Mouse (Mus musculus): ENCODE measurements around the gene Ccdc71.

The Ccdc71 gene

GRCm38 (mm10) chr9:108460319-108461178 is at the start of gene Ccdc71:
Ccdc71 (plus strand) TSS chr9:108460527.
- DNase-seq (ENCODE audit: low read depth, low spot score), result peak; percentile 87

- DNase-seq (ENCODE audit: low read depth, low spot score), result no peak
Observed at GRCm38 (mm10) chr9:108411381-108411942, 48.9 kb upstream of the Ccdc71 start.

DNA sequence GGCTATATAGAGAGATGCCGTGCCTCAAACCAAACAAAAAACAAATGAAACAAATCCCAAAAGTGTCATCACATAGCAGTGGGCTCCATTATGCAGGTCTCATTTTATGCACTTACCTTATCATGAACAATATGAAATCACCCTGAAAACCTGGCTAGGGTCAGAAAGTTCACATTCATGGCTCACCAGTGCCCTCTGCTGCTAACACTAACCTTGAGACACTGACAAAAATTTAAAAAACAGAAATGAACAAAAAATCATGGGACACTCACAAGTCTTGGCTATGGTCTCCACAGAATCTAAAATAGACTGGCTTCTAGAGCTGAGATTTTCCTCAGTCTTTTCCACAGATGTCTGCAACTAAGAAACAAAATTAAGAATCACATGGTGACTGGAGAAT is 48.1 kb upstream of the Ccdc71 start:
- DNase-seq (ENCODE audit: low read depth, low spot score), result peak; percentile 6

GRCm38 (mm10) chr9:108428384-108428783 is 31.9 kb upstream of the Ccdc71 start, which contains the start of gene Ccdc36:
Ccdc36 (minus strand) TSS chr9:108428484.
- no peak for DNase-seq (ENCODE audit: low read depth, low spot score)

DNA sequence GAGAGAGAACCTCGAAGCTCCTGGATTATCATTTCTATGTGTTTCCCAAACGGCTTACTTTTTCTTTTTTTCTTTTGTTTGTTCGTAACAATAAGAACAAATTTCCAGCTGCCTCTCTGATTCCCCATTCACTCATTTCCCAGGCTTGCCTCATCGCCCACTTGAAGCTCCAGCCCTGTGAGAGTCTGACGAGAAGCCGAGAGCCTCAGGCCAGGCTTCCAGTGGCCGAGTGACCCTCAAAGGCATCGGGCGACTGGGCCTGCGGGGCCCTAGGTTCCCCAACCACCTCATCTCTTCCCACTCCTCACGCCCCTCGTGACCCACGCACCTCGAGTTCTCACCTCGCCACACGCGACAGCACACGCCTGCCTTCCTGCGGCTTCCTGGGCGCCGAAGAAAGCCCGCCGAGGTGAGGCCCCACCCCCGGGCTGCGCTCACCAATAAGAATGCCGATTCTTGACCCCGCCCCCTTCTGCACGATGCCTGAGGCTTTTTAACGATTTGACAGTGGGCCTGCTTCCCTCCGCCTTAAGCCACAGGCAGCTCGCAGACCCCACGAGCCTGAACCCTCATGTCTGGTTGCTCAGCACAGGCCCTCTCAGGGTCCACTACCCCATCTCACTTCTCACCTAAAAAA is 28.8 kb upstream of the Ccdc71 start:
- peak; percentile 19 for DNase-seq (ENCODE audit: low read depth, low spot score)

DNA sequence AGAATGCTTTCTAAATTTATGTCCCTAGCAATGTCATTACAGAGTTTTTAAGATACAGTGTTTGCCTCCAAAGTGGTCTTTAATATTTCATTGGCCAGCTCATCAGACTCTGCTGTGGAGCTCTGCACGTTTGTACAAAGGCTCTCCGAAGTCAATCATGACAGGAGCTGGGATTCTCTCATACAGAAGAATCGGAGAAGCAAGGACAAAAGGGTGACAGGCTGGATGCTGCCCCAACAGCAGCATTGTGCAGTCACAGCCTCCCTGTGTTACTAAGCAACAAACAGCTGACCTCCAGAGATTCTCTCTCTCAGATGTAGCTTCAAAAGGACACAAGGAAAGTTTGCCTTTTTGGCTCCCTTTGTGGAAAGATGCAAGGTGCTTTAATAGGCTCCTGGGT is 24.1 kb upstream of the Ccdc71 start, which contains the start of gene BC048562:
Gene BC048562, plus strand, starts transcription at position 301 of the 400 bp plus-strand sequence.
- no peak for DNase-seq (ENCODE audit: low read depth, low spot score)

DNA sequence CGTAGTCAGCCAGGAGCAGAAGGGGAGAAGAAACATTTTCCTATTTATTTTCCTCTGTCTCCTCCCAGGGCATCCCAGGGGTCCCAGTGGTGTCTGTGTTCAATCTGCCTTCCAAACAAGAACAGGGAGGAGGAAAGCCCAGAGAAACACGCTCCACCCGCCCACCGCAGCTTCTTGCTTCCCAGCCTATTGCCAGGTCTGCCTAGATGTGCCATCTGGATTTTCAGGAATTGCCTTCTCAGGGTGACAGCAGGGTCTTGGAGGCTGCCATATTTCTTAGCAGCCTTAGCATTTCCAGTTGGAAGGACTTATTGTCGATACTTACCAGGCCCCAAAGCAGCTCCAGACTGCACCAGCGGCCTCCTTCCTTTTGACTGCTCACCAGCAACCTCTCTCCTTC is 21.2 kb upstream of the Ccdc71 start:
- no peak for DNase-seq (ENCODE audit: low read depth, low spot score)

DNA sequence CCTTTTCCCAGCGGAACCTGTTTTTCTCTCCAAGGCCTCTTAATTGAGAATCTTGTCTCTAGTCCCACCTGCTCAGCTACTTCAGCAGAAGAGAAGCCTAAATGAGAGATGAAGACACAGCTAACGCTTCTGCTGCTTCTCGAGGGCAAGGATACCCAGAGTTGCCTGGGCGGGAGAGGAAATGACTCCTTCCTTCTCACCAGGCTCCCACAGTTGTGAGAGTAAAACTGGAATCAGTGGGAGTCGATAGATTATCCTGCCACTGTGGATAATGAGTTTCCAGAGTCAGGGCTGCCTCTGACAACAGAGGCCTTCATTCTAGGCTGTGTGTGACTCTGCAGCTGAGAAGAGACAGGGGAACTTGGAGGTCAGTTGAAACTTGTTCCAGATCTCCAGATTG is 19.8 kb upstream of the Ccdc71 start:
- no peak for DNase-seq (ENCODE audit: low read depth, low spot score)

DNA sequence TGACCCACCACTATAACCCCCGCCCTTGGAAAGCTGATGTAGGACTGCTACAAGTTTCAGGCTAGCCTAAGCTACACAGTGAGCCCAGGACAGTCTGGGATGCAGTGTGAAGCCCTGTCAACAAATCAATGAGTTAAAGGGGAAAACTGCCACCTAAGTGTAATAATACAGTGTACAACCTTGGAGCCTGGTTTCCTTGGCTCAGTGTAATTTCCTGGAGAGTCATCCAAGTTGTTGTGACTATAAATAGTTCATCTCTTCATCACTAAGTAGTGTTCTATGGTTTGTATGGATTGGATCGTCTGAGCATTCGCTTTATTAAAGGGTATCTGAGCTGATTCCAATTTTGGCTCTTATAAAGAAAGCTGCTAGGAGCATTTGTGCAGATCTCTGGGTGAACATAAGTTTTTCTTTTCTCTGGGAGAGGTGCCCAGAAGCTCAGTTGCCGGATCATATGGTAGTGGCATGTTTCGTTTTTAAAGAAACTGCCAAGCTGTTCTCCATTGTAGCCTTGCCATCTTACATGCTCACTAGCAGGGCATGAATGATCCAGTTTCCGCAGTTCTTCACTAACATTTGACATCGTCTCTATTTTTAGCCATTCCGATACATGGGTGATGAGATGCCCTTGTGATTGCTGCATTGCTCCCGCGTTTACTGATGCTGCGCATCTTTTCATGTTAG is 18.9 kb upstream of the Ccdc71 start:
- DNase-seq (ENCODE audit: low read depth, low spot score), result no peak

DNA sequence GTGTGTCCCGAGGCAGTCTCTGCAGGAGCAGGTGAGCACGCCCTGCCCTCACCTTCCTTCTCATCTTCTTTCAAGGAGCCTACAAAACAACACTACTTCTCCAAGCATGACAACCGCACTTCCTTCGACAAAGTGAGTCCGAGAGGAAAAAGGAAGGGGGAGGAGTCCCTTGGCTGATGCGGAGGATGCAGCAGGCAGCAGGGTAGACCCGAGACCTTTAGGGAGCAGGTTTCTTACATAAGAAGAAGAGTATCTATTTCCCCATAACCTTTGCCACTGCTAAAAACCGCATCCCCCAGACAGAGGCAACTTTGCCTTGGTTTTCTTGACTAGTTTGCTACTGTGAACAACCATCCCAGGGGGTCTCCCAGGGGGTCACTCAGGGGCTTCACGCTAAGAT is 15.2 kb upstream of the Ccdc71 start:
- no peak for DNase-seq (ENCODE audit: low read depth, low spot score)

DNA sequence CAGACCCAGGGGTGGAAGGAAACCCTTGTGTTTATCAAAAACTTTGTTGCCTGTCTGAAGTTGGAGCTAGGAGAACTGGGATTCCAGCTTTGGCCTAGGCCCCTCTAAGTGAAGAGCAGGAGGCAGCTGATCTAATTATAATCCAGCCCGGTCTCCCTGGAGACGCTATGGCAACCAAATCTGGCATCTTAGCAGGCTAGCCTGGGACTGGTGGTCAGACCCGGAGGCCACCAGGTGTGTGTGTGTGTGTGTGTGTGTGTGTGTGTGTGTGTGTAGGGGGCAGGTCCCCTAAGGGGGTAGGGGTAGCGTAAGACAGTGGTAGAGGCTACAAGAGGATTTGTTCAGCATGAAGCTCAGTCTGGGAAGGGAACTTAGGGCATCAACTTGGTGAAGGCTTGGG is 10.5 kb upstream of the Ccdc71 start:
- DNase-seq (ENCODE audit: low read depth, low spot score), result peak; percentile 49

DNA sequence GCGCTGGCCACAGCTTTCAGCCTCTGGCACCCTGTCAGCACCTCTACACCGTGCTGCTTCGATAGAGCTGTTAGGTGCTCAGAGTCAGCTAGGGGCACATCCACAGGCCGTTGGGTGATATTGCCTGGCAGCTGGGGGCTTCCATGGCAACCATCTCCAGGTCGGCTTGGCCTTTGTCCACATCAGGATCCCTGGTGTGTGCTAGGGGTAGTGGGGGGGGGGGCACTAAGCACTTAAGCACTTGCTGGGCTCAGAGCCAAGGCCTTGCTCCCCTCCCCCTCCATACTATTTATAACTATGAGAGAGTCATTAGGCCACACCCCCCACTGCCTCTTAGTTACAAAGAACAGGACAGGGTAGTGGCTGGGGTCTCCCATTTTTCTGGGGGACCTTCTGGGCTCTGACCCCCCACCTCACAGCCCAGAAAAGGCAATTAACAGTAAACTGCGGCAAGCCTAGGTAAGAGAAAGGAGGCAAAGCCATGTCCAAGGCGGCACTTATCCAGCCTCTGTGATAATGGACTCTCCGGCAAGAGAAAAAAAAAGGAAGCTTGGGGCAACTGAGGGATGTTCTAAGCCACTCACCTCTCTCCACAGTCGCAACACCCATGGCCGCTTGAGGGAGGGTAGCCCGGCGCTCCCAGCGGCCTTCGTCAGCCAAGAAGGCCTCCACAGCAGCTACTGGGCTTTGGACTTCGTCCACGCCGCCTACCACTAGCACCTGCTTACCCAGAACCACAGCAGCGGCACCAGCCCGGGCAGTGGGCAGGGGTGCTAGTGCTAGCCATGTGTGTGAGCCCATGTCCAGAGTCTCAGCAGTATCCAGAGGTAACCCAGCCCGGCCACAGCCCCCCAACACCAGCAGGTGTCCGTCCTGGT is 9.8 kb upstream of the Ccdc71 start:
- peak; percentile 21 for DNase-seq (ENCODE audit: low read depth, low spot score)

DNA sequence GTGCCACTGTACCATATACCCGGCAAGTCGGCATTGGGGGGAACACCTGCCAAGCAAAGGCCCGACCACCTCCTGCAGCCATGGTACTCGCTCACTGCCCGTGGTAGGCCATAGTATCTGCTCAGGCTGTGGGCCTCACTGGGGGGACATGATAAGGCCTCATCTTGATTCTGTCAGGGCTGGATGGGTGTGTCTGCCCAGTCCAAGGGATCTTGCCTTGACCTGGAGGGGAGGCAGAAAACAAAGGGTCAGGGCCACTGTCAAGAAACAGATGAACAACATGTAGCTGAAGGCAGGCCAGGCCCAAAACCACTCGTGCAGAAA is 9.2 kb upstream of the Ccdc71 start:
- DNase-seq (ENCODE audit: low read depth, low spot score), result no peak

DNA sequence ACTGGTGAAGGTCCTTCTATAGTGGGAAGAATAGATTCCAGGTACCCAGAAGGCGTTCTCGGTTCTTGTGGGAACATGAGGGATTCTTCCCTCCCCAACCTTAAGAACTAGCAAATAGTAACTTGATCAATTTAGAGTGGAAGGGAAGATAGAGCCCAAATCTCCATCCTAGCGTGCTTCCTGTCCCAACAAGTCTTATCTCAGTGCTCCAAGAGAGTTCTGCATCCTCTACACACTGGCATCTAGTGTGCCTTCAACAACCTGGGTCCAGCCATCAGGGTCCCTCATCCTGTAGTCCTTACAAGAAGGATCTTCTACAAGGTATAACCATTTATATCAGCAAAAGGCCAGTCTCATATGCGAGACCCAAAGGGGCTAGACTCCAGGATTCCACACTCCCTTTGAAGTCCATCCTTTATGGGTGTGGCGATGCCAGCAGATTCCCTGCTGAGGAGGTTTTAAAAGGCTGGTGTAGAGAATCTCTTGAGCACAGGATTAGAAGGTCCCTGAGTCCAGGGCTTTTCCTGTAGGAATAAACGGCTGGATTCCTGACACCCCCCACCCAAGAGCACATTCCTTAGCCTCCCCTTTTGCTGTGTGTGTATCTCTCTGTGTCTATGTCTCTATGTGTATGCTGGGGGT is 8.7 kb upstream of the Ccdc71 start:
- DNase-seq (ENCODE audit: low read depth, low spot score), result peak; percentile 9

DNA sequence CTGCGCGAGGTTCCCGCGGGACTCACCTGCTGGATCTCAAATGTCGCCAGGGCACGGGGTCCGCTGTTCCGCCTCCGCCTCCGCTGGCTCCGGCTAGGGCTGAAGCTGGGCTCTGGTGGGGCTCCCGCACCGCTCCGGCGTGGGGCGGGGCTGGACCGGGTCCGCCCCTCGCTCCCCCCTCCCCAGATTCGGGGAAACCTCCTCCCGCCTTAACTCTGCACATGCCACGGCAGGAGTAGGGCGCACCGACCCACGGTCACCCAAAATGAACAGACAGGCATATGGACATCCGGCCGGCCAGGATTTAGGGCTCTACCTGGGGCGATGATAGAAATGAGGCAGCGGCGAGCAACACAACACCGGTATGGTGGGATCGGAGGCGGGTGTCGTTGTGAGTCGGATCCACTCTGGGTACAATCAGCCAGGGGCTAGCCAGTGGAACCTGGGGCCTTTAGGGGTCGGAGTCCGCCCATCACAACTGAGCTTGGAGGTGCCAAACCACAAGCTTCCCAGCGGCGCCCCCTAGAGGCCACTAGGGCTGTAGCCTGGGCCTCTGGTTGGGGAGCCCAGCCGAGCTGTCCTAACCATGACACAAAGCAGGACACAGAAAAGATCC is 7.9 kb upstream of the Ccdc71 start:
- DNase-seq (ENCODE audit: low read depth, low spot score), result peak; percentile 90

GRCm38 (mm10) chr9:108452911-108453310 is 7.4 kb upstream of the Ccdc71 start:
- DNase-seq (ENCODE audit: low read depth, low spot score), result no peak

DNA sequence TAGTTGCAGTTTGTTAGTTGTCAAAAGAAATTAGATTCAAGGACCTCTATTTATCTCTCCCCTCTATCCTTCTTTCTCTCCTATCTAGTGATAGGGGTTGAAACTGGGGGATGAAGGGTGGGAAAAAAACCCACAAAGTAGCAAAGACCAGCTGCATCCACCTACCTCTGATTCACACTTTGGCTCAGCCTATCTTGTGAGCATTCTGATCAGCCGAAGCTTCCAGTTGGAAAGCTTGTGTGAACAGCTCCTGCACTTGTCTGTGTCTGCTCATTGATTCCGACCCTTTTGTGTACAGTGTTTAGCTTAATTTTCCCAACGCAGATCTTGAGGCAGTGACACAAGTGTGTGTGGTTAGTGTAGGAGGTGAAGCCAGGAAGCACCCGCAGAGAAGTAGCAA is 6.9 kb upstream of the Ccdc71 start:
- DNase-seq (ENCODE audit: low read depth, low spot score), result no peak

GRCm38 (mm10) chr9:108454429-108454828 is 5.9 kb upstream of the Ccdc71 start:
- DNase-seq (ENCODE audit: low read depth, low spot score), result no peak

GRCm38 (mm10) chr9:108455747-108456571 is 4.4 kb upstream of the Ccdc71 start:
- DNase-seq (ENCODE audit: low read depth, low spot score), result no peak
